In genomic region chr1:84700254-84700653, GRCm38 (mm10) we compare ENCODE assay signal across 30 mouse cellular contexts. TPM values are rescaled to one million over a fixed set of nuclear protein-coding genes. Genes with fewer than 3 reads are reported as not detected.
"Had no signal": no experiment of that assay in that cellular context is flagged by ENCODE, and none has a peak within 500 bp of the region (broad histone marks: within the 10 kb centered on the region; RNA-seq: fewer than 3 reads in every experiment).

No protein-coding gene starts in this region.

- H3K4me3 ChIP-seq: embryonic facial prominence, embryonic 10.5 days; embryonic facial prominence, embryonic 12.5 days; embryonic facial prominence, embryonic 13.5 days; embryonic facial prominence, embryonic 15.5 days; erythroblast, embryonic 14.5 days; forebrain, embryonic 10.5 days; forebrain, embryonic 12.5 days; forebrain, embryonic 13.5 days; forebrain, embryonic 15.5 days; gastrocnemius, adult 2 months; heart, adult 2 months had no signal

- ATAC-seq: forebrain, embryonic 13.5 days; forebrain, embryonic 14.5 days; forebrain, embryonic 15.5 days; forebrain, embryonic 16.5 days; forebrain, postnatal 0 days had no signal

- H3K9ac ChIP-seq: embryonic facial prominence, embryonic 12.5 days; embryonic facial prominence, embryonic 13.5 days; embryonic facial prominence, embryonic 15.5 days; forebrain, embryonic 12.5 days; forebrain, embryonic 13.5 days; forebrain, embryonic 15.5 days; forebrain, postnatal 0 days had no signal

- H3K27ac ChIP-seq: embryonic facial prominence, embryonic 10.5 days; embryonic facial prominence, embryonic 12.5 days; embryonic facial prominence, embryonic 13.5 days; embryonic facial prominence, embryonic 15.5 days; forebrain, embryonic 10.5 days; forebrain, embryonic 12.5 days; forebrain, embryonic 13.5 days; forebrain, embryonic 15.5 days; gastrocnemius, adult 2 months; heart, adult 2 months had no signal

- H3K27me3 ChIP-seq: forebrain, embryonic 13.5 days; forebrain, embryonic 15.5 days had no signal

- DNase-seq: cerebellum, adult 9-10 months; cerebellum, adult 9-11 months; cerebellum, postnatal 10 days; cerebellum, postnatal 14 days; cerebellum, postnatal 25 days; cerebellum, postnatal 36 days; embryo, embryonic 11 days; forebrain, postnatal 0 days; gastrocnemius, adult 2 months; gastrocnemius, postnatal 10 days; gastrocnemius, postnatal 14 days; gastrocnemius, postnatal 25 days; gastrocnemius, postnatal 36 days; heart, adult 11 months; heart, adult 18-20 months; heart, adult 2 months had no signal

- H3K36me3 ChIP-seq: embryonic facial prominence, embryonic 10.5 days; embryonic facial prominence, embryonic 12.5 days; embryonic facial prominence, embryonic 13.5 days; embryonic facial prominence, embryonic 15.5 days; forebrain, embryonic 10.5 days; forebrain, embryonic 12.5 days; forebrain, embryonic 15.5 days had no signal

- H3K9me3 ChIP-seq: embryonic facial prominence, embryonic 10.5 days; embryonic facial prominence, embryonic 12.5 days; embryonic facial prominence, embryonic 13.5 days; embryonic facial prominence, embryonic 15.5 days; forebrain, embryonic 10.5 days; forebrain, embryonic 12.5 days; forebrain, embryonic 13.5 days; forebrain, embryonic 15.5 days had no signal

RNA-seq across cellular contexts. Expression of gene Dner, which starts 4.2 kb away (rescaled TPM):
- total RNA-seq: common myeloid progenitor, adult 5-6 weeks; gastrocnemius, adult 2 months; gastrocnemius, adult 8-10 months; gastrocnemius, postnatal 36 days; granulocyte monocyte progenitor cell, adult 5-6 weeks; heart, adult 18-20 months had no signal
- polyA plus RNA-seq: erythroblast, embryonic 14.5 days had no signal
